Mouse (Mus musculus): ENCODE data around the gene Eif3a. TPM values are rescaled to one million over a fixed set of nuclear protein-coding genes. Genes with fewer than 3 reads are reported as not detected.
A peak's percentile ranks its signal among the peaks of the same experiment; 100 is the strongest.

Gene Eif3a
- polyA plus RNA-seq, 1 experiment from 2014 or later: 149 TPM

DNA sequence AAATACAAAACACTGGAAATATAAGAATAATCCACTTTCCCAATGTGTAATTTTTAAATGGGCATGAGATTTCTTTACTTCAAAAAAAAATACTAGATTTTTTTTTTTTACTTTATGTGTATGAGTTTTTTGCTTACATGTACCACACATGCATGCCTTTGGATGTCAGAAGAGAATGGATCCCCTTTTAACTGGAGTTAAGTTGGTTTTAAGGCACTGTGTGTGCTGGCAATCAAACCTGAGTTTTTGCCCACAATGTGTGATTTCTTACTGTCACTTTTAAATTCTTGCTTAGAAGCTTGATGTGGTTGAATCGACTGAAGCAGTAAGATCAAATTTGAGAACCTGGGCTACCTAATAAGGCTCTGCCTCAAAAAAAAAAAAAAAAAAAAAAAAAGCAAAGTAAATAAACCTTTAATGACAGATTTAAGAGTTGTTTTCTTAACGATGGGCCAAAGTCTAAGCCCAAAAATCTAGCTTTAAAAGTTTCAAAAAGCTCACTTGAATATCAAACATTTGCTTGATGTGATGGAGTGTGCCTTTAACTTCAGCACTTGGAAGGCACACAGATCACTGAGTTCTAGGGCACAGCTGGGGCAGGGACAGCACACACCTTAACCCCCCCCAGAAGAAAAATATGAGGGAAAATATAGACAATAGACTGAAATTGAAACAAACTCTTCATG is 2.9 kb downstream of the Eif3a start:
- Histone ChIP-seq H3K9ac (ENCODE audit: low read depth, low read length) (no peak overlapping the region), H3K4me2 (peak overlapping the region; percentile 75), H3K27me3 (ENCODE audit: control insufficient read depth, insufficient read depth, low read length) (no peaks in the 10 kb centered on the region), H3K36me3 (ENCODE audit: control insufficient read depth, insufficient read depth, low read length) (no peaks in the 10 kb centered on the region), H3K4me3 (ENCODE audit: low read depth, low read length) (peak overlapping the region; percentile 12; the same call in 1 of the 2 replicates), H3K27ac (ENCODE audit: low read depth, low read length) (no peak overlapping the region), H3K9me3 (replicated peaks; ENCODE audit: control insufficient read depth, low read length) (no peaks in the 10 kb centered on the region), H3K4me1 (ENCODE audit: control insufficient read depth, insufficient read depth, low read length) (peaks cover 11% of the 10 kb centered on the region)
- WGBS (ENCODE audit: insufficient replicate concordance): 57% methylated on average over 2 of the region's 2 CpGs
- ATAC-seq (replicated peaks; ENCODE audit: insufficient number of reproducible peaks, low FRiP score, low TSS enrichment): no peak

DNA sequence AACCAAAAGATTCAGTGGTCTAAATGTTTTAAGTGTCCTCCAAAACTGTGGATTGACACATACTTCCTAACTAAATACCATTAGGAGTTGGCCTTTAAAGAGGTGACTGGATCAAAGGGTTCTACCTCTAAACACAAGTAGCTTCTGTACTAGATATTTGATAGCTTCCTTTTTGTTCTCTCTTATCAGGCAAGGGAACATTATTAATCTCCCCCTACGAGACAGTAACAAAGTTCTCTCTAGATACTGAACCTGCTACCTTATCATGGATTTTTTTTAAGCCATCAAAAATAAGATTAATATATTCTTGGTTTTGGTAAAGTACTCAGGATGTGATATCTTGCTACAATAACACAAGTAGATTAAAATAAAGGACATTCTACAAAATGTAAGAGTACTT is 5.7 kb downstream of the Eif3a start:
- Histone ChIP-seq H3K9me3 (replicated peaks; ENCODE audit: control insufficient read depth, low read length) (no peaks in the 10 kb centered on the region), H3K4me3 (ENCODE audit: low read depth, low read length) (no peak overlapping the region), H3K4me1 (ENCODE audit: control insufficient read depth, insufficient read depth, low read length) (peaks cover 11% of the 10 kb centered on the region), H3K27ac (ENCODE audit: low read depth, low read length) (no peak overlapping the region), H3K4me2 (no peak overlapping the region), H3K9ac (ENCODE audit: low read depth, low read length) (no peak overlapping the region), H3K27me3 (ENCODE audit: control insufficient read depth, insufficient read depth, low read length) (no peaks in the 10 kb centered on the region), H3K36me3 (ENCODE audit: control insufficient read depth, insufficient read depth, low read length) (peaks cover 8% of the 10 kb centered on the region)
- WGBS (ENCODE audit: insufficient replicate concordance): 37% methylated on average over 1 of the region's 1 CpGs
- ATAC-seq (replicated peaks; ENCODE audit: insufficient number of reproducible peaks, low FRiP score, low TSS enrichment): no peak

DNA sequence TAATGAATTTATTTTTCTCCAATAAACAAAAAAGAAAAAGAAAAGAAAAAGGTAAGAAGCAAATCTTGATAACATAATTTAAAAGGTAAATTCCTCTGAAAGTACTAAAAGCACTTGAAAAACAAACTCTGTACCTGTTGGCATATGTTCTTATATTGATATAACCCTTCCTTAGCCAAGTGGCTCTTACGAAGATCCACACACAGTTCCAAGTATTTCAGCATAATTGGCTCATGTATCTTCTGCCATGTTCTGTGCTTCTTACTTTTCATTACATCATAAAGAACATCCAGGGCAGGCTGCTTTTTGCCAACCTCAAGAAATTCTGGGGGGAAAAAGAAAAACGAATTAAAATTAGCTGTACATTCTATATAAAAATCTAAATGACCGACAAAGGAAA is 8.4 kb downstream of the Eif3a start:
- no peak for ATAC-seq (replicated peaks; ENCODE audit: insufficient number of reproducible peaks, low FRiP score, low TSS enrichment)
- no peak overlapping the region for H3K4me3 ChIP-seq (ENCODE audit: low read depth, low read length)
- H3K27me3 ChIP-seq (ENCODE audit: control insufficient read depth, insufficient read depth, low read length): no peaks in the 10 kb centered on the region
- peaks cover 9% of the 10 kb centered on the region for H3K4me1 ChIP-seq (ENCODE audit: control insufficient read depth, insufficient read depth, low read length)
- no peak overlapping the region for H3K4me2 ChIP-seq
- peaks cover 17% of the 10 kb centered on the region for H3K36me3 ChIP-seq (ENCODE audit: control insufficient read depth, insufficient read depth, low read length)
- H3K27ac ChIP-seq (ENCODE audit: low read depth, low read length): no peak overlapping the region
- 94% methylated on average over 3 of the region's 3 CpGs for WGBS (ENCODE audit: insufficient replicate concordance)
- no peak overlapping the region for H3K9ac ChIP-seq (ENCODE audit: low read depth, low read length)
- no peaks in the 10 kb centered on the region for H3K9me3 ChIP-seq (replicated peaks; ENCODE audit: control insufficient read depth, low read length)

DNA sequence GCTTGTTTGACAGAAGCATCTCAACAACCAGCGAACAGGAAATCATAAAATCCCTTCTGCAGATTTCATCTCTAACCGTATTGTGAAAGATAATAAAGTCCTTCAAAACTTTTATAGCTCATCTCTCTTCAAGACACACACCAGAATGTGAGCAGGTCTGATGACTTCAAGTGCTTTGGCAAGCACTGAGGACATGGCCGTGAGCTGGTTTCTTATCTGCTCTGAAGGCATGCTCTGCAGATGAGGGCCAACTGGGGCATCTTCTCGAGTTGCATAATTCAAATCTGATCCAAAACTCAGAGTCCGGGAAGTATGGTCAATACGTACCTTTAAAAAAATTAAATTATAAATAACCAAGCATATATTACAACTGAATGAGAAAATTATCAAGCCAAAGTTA is 17.1 kb downstream of the Eif3a start:
- H3K4me1 ChIP-seq (ENCODE audit: control insufficient read depth, insufficient read depth, low read length): no peaks in the 10 kb centered on the region
- H3K4me3 ChIP-seq (ENCODE audit: low read depth, low read length): no peak overlapping the region
- peaks cover 50% of the 10 kb centered on the region for H3K36me3 ChIP-seq (ENCODE audit: control insufficient read depth, insufficient read depth, low read length)
- no peaks in the 10 kb centered on the region for H3K9me3 ChIP-seq (replicated peaks; ENCODE audit: control insufficient read depth, low read length)
- H3K4me2 ChIP-seq: no peak overlapping the region
- no peak for ATAC-seq (replicated peaks; ENCODE audit: insufficient number of reproducible peaks, low FRiP score, low TSS enrichment)
- H3K9ac ChIP-seq (ENCODE audit: low read depth, low read length): no peak overlapping the region
- no peak overlapping the region for H3K27ac ChIP-seq (ENCODE audit: low read depth, low read length)
- 80% methylated on average over 6 of the region's 6 CpGs for WGBS (ENCODE audit: insufficient replicate concordance)
- H3K27me3 ChIP-seq (ENCODE audit: control insufficient read depth, insufficient read depth, low read length): no peaks in the 10 kb centered on the region

DNA sequence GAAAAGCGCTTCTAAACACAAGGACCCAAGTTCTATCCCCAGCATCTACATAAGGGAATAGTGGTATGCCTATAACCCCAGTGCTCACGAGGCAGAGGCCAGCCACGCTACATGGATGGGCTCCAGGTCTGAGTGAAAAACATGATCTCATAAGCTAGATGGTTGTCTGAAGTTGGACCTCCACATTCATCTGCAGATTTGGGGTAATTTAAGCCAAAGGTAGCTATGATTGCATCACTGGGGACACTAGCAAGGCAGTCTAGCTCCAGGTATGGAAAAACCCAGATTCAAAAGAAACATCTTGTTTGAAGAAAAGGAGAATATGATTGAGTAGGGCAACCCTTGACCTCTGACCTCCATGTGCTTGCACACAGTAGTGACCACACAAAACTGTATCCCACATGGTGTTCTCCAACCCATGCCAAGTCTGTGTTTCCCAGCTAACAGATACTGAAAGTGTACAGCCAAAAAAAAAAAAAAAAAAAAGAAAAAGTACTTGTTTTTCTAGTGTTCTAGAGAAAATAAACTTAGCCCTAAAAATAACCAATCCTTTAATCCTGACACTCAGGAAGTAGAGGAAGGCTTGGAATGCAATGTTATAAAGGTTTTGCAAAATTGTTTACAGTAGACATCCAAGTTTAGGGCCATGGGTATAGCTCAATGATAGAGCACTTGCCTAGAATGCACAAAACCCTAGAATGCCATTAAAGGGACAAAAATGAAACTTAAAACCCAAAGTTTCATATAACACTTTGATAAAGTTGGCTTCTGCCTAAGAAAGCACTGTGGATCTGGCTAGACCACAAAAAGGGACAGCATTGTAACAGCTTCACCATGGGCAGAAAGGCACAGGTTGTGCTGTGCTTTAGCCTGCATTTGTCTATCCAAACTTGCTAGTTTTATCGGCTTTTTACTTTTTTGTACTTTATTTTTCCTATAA is 31.3 kb downstream of the Eif3a start:
- Histone ChIP-seq H3K9me3 (replicated peaks; ENCODE audit: control insufficient read depth, low read length) (no peaks in the 10 kb centered on the region), H3K4me2 (no peak overlapping the region), H3K9ac (ENCODE audit: low read depth, low read length) (no peak overlapping the region), H3K27me3 (ENCODE audit: control insufficient read depth, insufficient read depth, low read length) (peaks cover 2% of the 10 kb centered on the region; the same call in 1 of the 2 replicates), H3K4me1 (ENCODE audit: control insufficient read depth, insufficient read depth, low read length) (peaks cover 7% of the 10 kb centered on the region; the same call in 1 of the 2 replicates), H3K36me3 (ENCODE audit: control insufficient read depth, insufficient read depth, low read length) (peaks cover 17% of the 10 kb centered on the region), H3K4me3 (ENCODE audit: low read depth, low read length) (no peak overlapping the region), H3K27ac (ENCODE audit: low read depth, low read length) (no peak overlapping the region)
- 78% methylated on average over 4 of the region's 4 CpGs for WGBS (ENCODE audit: insufficient replicate concordance)
- ATAC-seq (replicated peaks; ENCODE audit: insufficient number of reproducible peaks, low FRiP score, low TSS enrichment): no peak

DNA sequence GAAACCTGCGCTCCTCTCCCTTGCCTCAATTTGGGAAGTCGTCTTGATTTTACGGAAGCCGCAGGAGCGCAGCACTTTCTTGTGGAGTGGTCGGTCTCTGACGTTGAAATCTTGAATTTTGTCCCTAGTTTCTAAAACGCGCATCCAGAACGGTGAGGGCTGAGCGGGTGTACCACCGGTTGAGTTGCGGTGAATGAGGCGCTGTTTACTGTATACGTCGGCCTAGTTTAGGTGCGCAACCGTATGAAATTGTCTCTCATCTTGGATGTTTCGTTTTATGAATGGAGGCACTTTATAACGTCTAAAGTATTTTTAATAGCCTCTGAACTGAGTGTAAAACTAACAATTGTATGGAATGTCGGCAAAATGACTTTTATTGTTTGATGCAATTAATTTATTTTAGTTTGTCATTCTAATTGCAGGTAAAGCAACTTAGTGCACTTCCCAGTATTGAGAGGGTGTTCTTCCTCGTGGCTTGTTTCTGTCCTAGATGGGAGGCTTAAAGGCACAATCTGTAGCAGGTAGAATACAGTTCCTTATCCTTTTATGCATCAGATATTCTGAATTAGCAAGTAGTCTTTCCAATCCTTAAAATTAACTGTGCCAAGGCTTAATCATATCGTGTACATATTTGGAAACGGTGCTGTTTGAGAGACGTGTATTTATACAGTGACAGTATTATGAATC is 33.2 kb downstream of the Eif3a start:
- 6% methylated on average over 25 of the region's 25 CpGs for WGBS (ENCODE audit: insufficient replicate concordance)
- H3K27ac ChIP-seq (ENCODE audit: low read depth, low read length): no peak overlapping the region
- H3K9ac ChIP-seq (ENCODE audit: low read depth, low read length): peak overlapping the region; percentile 68; the same call in 1 of the 2 replicates
- peak overlapping the region; percentile 76 for H3K4me3 ChIP-seq (ENCODE audit: low read depth, low read length)
- no peaks in the 10 kb centered on the region for H3K9me3 ChIP-seq (replicated peaks; ENCODE audit: control insufficient read depth, low read length)
- peak overlapping the region; percentile 100 for H3K4me2 ChIP-seq
- 0 out of 2 replicates have a peak, but pooled peaks cover 2% of the 10 kb centered on the region for H3K36me3 ChIP-seq (ENCODE audit: control insufficient read depth, insufficient read depth, low read length)
- peaks cover 2% of the 10 kb centered on the region; the same call in 1 of the 2 replicates for H3K27me3 ChIP-seq (ENCODE audit: control insufficient read depth, insufficient read depth, low read length)
- peaks cover 7% of the 10 kb centered on the region; the same call in 1 of the 2 replicates for H3K4me1 ChIP-seq (ENCODE audit: control insufficient read depth, insufficient read depth, low read length)
- ATAC-seq (replicated peaks; ENCODE audit: insufficient number of reproducible peaks, low FRiP score, low TSS enrichment): no peak

DNA sequence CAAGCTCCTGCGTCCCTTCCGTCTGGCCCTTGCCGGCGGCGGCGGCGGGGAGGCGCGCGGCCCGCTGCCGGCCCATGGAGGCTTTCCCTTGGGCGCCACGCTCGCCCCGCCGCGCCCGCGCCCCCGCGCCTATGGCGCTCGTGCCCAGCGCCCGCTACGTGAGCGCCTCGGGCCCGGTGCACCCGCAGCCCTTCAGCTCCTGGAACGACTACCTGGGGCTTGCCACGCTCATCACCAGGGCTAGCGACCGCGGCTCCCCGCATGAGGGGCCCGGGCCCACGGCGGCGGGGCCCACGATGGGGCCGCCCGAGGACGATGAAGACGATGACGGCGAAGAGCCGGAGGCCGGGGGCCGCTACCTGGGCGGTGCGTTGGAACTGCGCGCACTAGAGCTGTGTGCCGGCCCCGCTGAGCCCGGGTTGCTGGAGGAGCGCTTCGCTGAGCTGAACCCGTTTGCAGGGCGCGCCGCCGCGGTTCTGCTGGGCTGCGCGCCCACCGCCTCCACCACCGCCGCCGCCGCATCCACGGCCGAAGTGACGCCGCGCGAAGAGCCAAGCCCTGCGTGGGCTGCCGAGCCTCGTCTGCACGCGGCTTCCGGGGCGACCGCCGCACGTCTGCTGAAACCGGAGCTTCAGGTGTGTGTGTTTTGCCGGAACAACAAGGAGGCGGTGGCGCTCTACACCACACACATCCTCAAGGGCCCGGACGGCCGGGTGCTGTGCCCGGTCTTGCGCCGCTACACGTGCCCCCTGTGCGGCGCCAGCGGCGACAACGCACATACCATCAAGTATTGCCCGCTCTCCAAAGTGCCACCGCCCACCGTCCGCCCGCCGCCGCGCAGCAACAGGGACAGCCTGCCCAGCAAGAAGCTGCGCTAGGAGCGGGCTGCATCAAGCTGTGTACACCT is 34.0 kb downstream of the Eif3a start:
- Histone ChIP-seq H3K4me1 (ENCODE audit: control insufficient read depth, insufficient read depth, low read length) (peaks cover 7% of the 10 kb centered on the region; the same call in 1 of the 2 replicates), H3K4me3 (ENCODE audit: low read depth, low read length) (peak overlapping the region; percentile 76), H3K36me3 (ENCODE audit: control insufficient read depth, insufficient read depth, low read length) (no peaks in the 10 kb centered on the region), H3K9me3 (replicated peaks; ENCODE audit: control insufficient read depth, low read length) (no peaks in the 10 kb centered on the region), H3K4me2 (peak overlapping the region; percentile 100), H3K9ac (ENCODE audit: low read depth, low read length) (peak overlapping the region; percentile 68), H3K27ac (ENCODE audit: low read depth, low read length) (no peak overlapping the region), H3K27me3 (ENCODE audit: control insufficient read depth, insufficient read depth, low read length) (peaks cover 2% of the 10 kb centered on the region; the same call in 1 of the 2 replicates)
- peak; percentile 53 for ATAC-seq (replicated peaks; ENCODE audit: insufficient number of reproducible peaks, low FRiP score, low TSS enrichment)
- WGBS (ENCODE audit: insufficient replicate concordance): under 1% methylated on average over 95 of the region's 115 CpGs

Measured in heart, embryonic 11.5 days (tissue).